Mouse (Mus musculus): Measurements from ENCODE around the gene Gm1979. TPM values are rescaled to one million over a fixed set of nuclear protein-coding genes. Genes with fewer than 3 reads are reported as not detected.
"Not testable (repeated sequence)": the region's sequence is repeated elsewhere in the genome, so short reads cannot be mapped to it uniquely, and the experiment has no call there.

The Gm1979 gene
- total and polyA plus RNA-seq, 3 experiments, result not detected

- H3K4me1 ChIP-seq (ENCODE audit: control insufficient read depth in 1 of 2, insufficient read depth in 2 of 2, low read length in 2 of 2); H3K27me3 ChIP-seq (ENCODE audit: control insufficient read depth in 1 of 2, insufficient read depth in 2 of 2, low read length in 2 of 2); H3K4me3 ChIP-seq (ENCODE audit: control insufficient read depth in 1 of 2, insufficient read depth in 1 of 2, low read depth in 2 of 2, low read length in 2 of 2); H3K79me2 ChIP-seq (ENCODE audit: control insufficient read depth, insufficient read depth, low read length, poor library complexity); H3K36me3 ChIP-seq (ENCODE audit: control insufficient read depth in 1 of 2, insufficient read depth in 2 of 2, low read length in 2 of 2); H3K9me3 ChIP-seq (replicated peaks; ENCODE audit: insufficient read depth, low read length); H3K27ac ChIP-seq (ENCODE audit: control insufficient read depth, low read depth, low read length); DNase-seq (ENCODE audit: low read depth, low spot score); H3K9ac ChIP-seq (ENCODE audit: control insufficient read depth, low read depth, low read length, poor library complexity, severe bottlenecking): not testable (repeated sequence)
Observed at GRCm38 (mm10) chr5:25957050-25957449, 47.5 kb downstream of the Gm1979 start.

GRCm38 (mm10) chr5:25956611-25957010 lies 48.0 kb downstream of the Gm1979 start:
- not testable (repeated sequence) for H3K79me2 ChIP-seq (ENCODE audit: control insufficient read depth, insufficient read depth, low read length, poor library complexity); H3K9me3 ChIP-seq (replicated peaks; ENCODE audit: insufficient read depth, low read length); H3K27ac ChIP-seq (ENCODE audit: control insufficient read depth, low read depth, low read length); H3K27me3 ChIP-seq (ENCODE audit: control insufficient read depth in 1 of 2, insufficient read depth in 2 of 2, low read length in 2 of 2); H3K4me1 ChIP-seq (ENCODE audit: control insufficient read depth in 1 of 2, insufficient read depth in 2 of 2, low read length in 2 of 2); H3K36me3 ChIP-seq (ENCODE audit: control insufficient read depth in 1 of 2, insufficient read depth in 2 of 2, low read length in 2 of 2); H3K4me3 ChIP-seq (ENCODE audit: control insufficient read depth in 1 of 2, insufficient read depth in 1 of 2, low read depth in 2 of 2, low read length in 2 of 2); DNase-seq (ENCODE audit: low read depth, low spot score); H3K9ac ChIP-seq (ENCODE audit: control insufficient read depth, low read depth, low read length, poor library complexity, severe bottlenecking)

GRCm38 (mm10) chr5:25954317-25954716 lies 50.3 kb downstream of the Gm1979 start, which contains the start of gene Gm21671:
Gene Gm21671, minus strand, starts transcription at chr5:25954417.
- H3K27me3 ChIP-seq (ENCODE audit: control insufficient read depth in 1 of 2, insufficient read depth in 2 of 2, low read length in 2 of 2); DNase-seq (ENCODE audit: low read depth, low spot score); H3K9me3 ChIP-seq (replicated peaks; ENCODE audit: insufficient read depth, low read length); H3K36me3 ChIP-seq (ENCODE audit: control insufficient read depth in 1 of 2, insufficient read depth in 2 of 2, low read length in 2 of 2); H3K27ac ChIP-seq (ENCODE audit: control insufficient read depth, low read depth, low read length); H3K4me3 ChIP-seq (ENCODE audit: control insufficient read depth in 1 of 2, insufficient read depth in 1 of 2, low read depth in 2 of 2, low read length in 2 of 2); H3K9ac ChIP-seq (ENCODE audit: control insufficient read depth, low read depth, low read length, poor library complexity, severe bottlenecking); H3K79me2 ChIP-seq (ENCODE audit: control insufficient read depth, insufficient read depth, low read length, poor library complexity); H3K4me1 ChIP-seq (ENCODE audit: control insufficient read depth in 1 of 2, insufficient read depth in 2 of 2, low read length in 2 of 2): not testable (repeated sequence)

Other genes starting within 250 kb of the Gm1979 start
- 7.4 and 8.7 TPM in 2 replicates for gene Actr3b, start 244.8 kb downstream of the Gm1979 start, total RNA-seq (2012; rRNA removed)
- 10 to 100 TPM in 1 of 2 experiments, not detected in 1; 11.1 TPM for gene Actr3b, start 244.8 kb downstream of the Gm1979 start, polyA plus RNA-seq (2012; ENCODE audit: insufficient read depth in 1 of 2, insufficient read length in 2 of 2, low read depth in 1 of 2, low replicate concordance in 2 of 2, missing spikeins in 1 of 2)
- gene Gm21663, start 62.4 kb downstream of the Gm1979 start, total RNA-seq (2012; rRNA removed), result not detected in 2 replicates
- not detected for gene Gm21663, start 62.4 kb downstream of the Gm1979 start, polyA plus RNA-seq (2012; ENCODE audit: insufficient read depth in 1 of 2, insufficient read length in 2 of 2, low read depth in 1 of 2, low replicate concordance in 2 of 2, missing spikeins in 1 of 2)
- not detected in 2 replicates for gene Gm21671, start 50.4 kb downstream of the Gm1979 start, total RNA-seq (2012; rRNA removed)
- gene Gm21671, start 50.4 kb downstream of the Gm1979 start, polyA plus RNA-seq (2012; ENCODE audit: insufficient read depth in 1 of 2, insufficient read length in 2 of 2, low read depth in 1 of 2, low replicate concordance in 2 of 2, missing spikeins in 1 of 2), result not detected
- gene Gm21680, start 32.1 kb downstream of the Gm1979 start, total RNA-seq (2012; rRNA removed), result not detected in 2 replicates
- not detected for gene Gm21680, start 32.1 kb downstream of the Gm1979 start, polyA plus RNA-seq (2012; ENCODE audit: insufficient read depth in 1 of 2, insufficient read length in 2 of 2, low read depth in 1 of 2, low replicate concordance in 2 of 2, missing spikeins in 1 of 2)
- gene Gm21698, start 16.1 kb downstream of the Gm1979 start, total RNA-seq (2012; rRNA removed), result not detected in 2 replicates
- not detected for gene Gm21698, start 16.1 kb downstream of the Gm1979 start, polyA plus RNA-seq (2012; ENCODE audit: insufficient read depth in 1 of 2, insufficient read length in 2 of 2, low read depth in 1 of 2, low replicate concordance in 2 of 2, missing spikeins in 1 of 2)
- not detected in 2 replicates for gene Gm5862, start 18.1 kb upstream of the Gm1979 start, total RNA-seq (2012; rRNA removed)
- gene Gm5862, start 18.1 kb upstream of the Gm1979 start, polyA plus RNA-seq (2012; ENCODE audit: insufficient read depth in 1 of 2, insufficient read length in 2 of 2, low read depth in 1 of 2, low replicate concordance in 2 of 2, missing spikeins in 1 of 2), result not detected
- not detected in 2 replicates for gene Speer4a, start 34.8 kb upstream of the Gm1979 start, total RNA-seq (2012; rRNA removed)
- not detected for gene Speer4a, start 34.8 kb upstream of the Gm1979 start, polyA plus RNA-seq (2012; ENCODE audit: insufficient read depth in 1 of 2, insufficient read length in 2 of 2, low read depth in 1 of 2, low replicate concordance in 2 of 2, missing spikeins in 1 of 2)
- gene Gm7347, start 53.8 kb upstream of the Gm1979 start, total RNA-seq (2012; rRNA removed), result not detected in 2 replicates
- not detected for gene Gm7347, start 53.8 kb upstream of the Gm1979 start, polyA plus RNA-seq (2012; ENCODE audit: insufficient read depth in 1 of 2, insufficient read length in 2 of 2, low read depth in 1 of 2, low replicate concordance in 2 of 2, missing spikeins in 1 of 2)
- gene Gm10471, start 84.5 kb upstream of the Gm1979 start, total RNA-seq (2012; rRNA removed), result not detected in 2 replicates
- not detected for gene Gm10471, start 84.5 kb upstream of the Gm1979 start, polyA plus RNA-seq (2012; ENCODE audit: insufficient read depth in 1 of 2, insufficient read length in 2 of 2, low read depth in 1 of 2, low replicate concordance in 2 of 2, missing spikeins in 1 of 2)
- gene 5031410I06Rik, start 100.6 kb upstream of the Gm1979 start, total RNA-seq (2012; rRNA removed), result not detected in 2 replicates
- not detected for gene 5031410I06Rik, start 100.6 kb upstream of the Gm1979 start, polyA plus RNA-seq (2012; ENCODE audit: insufficient read depth in 1 of 2, insufficient read length in 2 of 2, low read depth in 1 of 2, low replicate concordance in 2 of 2, missing spikeins in 1 of 2)
- not detected in 2 replicates for gene Gm10220, start 116.6 kb upstream of the Gm1979 start, total RNA-seq (2012; rRNA removed)
- gene Gm10220, start 116.6 kb upstream of the Gm1979 start, polyA plus RNA-seq (2012; ENCODE audit: insufficient read depth in 1 of 2, insufficient read length in 2 of 2, low read depth in 1 of 2, low replicate concordance in 2 of 2, missing spikeins in 1 of 2), result not detected

Measured in MEL (cell line).